In the genomic region with DNA sequence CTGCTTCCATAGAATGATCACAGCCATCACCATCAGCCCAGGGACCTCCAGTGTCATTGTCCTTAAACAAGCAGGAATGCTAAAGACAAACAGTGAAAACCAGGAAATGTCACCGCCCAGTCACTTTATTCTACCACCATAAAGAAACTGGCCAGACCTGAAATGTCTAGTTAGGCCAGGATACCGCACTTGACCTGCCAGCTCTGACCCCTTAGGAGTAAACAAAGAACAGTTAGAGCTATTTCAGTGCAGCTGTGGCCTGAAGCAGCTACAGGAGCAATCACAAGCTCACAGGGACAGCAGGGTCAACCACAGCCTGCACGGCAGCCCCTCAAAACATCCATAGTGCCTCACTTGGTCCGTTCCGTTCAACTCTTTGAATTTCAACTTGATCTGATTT, we compare ENCODE assay signal across 20 mouse cellular contexts.
A peak's percentile ranks its signal among the peaks of the same experiment; 100 is the strongest.
DNase-seq lines count a peak whose midpoint lies in the region; TF ChIP-seq lines count a peak whose summit lies in the region.
"Had no signal": no experiment of that assay in that cellular context is flagged by ENCODE, and none has a peak within 500 bp of the region (broad histone marks: within the 10 kb centered on the region; RNA-seq: fewer than 3 reads in every experiment).

No protein-coding gene starts in this region.

- no peak overlapping the region for H3K4me3 ChIP-seq in layer of hippocampus, adult 2 months
- H3K4me3 ChIP-seq: forebrain, embryonic 12.5 days; heart, adult 2 months; heart, embryonic 15.5 days; limb, embryonic 12.5 days; liver, embryonic 12.5 days; midbrain, embryonic 12.5 days; neural tube, embryonic 12.5 days had no signal

- DNase-seq in embryo, embryonic 10 days (ENCODE audit: low spot score) = peak; percentile 48
- DNase-seq in embryo, embryonic 9.5 days (ENCODE audit: extremely low spot score) = no peak
- peak; percentile 33 for DNase-seq in urinary bladder, postnatal 14 days (ENCODE audit: low spot score)
- no peak for DNase-seq in urinary bladder, postnatal 4 days (ENCODE audit: low spot score in 2 of 2)
- DNase-seq in lung, postnatal 36 days = peak; percentile 70
- DNase-seq in layer of hippocampus, postnatal 14 days (ENCODE audit: low spot score in 2 of 2) = no peak
- DNase-seq in gastrocnemius, postnatal 25 days = no peak
- DNase-seq in layer of hippocampus, adult 2 months (ENCODE audit: low spot score in 2 of 2) = no peak
- DNase-seq: adrenal gland, postnatal 14 days; cerebellum, postnatal 14 days; heart, adult 2 months; kidney, postnatal 36 days; right cerebral cortex, adult 18-20 months; thymus, postnatal 4 days had no signal

- no peak for TF ChIP-seq CTCF in layer of hippocampus, adult 2 months (conservative IDR thresholded peaks at IDR 0.05)

- H3K27ac ChIP-seq in layer of hippocampus, adult 2 months = no peak overlapping the region
- H3K27ac ChIP-seq: forebrain, embryonic 12.5 days; heart, adult 2 months; heart, embryonic 15.5 days; limb, embryonic 12.5 days; liver, embryonic 12.5 days; midbrain, embryonic 12.5 days; neural tube, embryonic 12.5 days had no signal

Comparison
In these comparisons a context has a peak if more than half of its experiments do, and no peak if none do; other contexts are left out.
1. DNase-seq: peak in embryo, embryonic 10 days (single experiment), urinary bladder, postnatal 14 days (single experiment) and lung, postnatal 36 days (single experiment); none in embryo, embryonic 9.5 days (single experiment), urinary bladder, postnatal 4 days (0 of 2), layer of hippocampus, postnatal 14 days (0 of 2), gastrocnemius, postnatal 25 days (single experiment) and layer of hippocampus, adult 2 months (0 of 2).